Mouse (Mus musculus): Measurements from ENCODE around the gene Kdelr2.

DNA sequence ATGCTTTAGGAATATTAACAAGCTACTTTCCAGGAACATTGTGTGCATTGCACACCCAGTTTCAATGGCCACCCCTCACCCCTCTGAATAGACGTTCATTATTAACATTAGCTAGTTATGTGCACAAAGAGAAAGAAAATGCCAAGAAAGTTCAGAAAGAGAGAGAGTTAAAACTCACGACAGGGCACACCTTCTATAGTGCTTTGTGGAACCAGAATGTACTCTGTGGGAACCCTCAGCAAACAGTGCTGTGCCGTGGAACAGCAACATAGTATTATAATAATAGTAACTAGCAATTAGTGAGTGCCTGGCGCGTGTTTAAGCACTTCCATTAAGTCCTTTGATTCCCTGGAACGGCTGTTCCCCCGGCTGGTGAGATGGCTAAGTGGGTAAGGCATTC, 42.2 kb upstream of the Kdelr2 start:
- TF ChIP-seq GATA1 (IDR thresholded peaks at IDR 0.05; ENCODE audit: low read length): no peak
- TF ChIP-seq TAL1 (IDR thresholded peaks at IDR 0.05; ENCODE audit: low read length): no peak

Data from erythroblast, embryonic 14.5 days (primary cell).